Mouse (Mus musculus) midbrain, postnatal 0 days (tissue): Measurements from ENCODE around the gene Klhl30. TPM values are rescaled to one million over a fixed set of nuclear protein-coding genes. Genes with fewer than 3 reads are reported as not detected.

Experiments used
- ATAC-seq: fragments of 200-750 bp; cut with Nextera tagmentation; 2 replicates; pipeline ENCODE4 v1.8.0; 2017; ENCODE audit warnings: moderate number of reproducible peaks, mild to moderate bottlenecking, moderate TSS enrichment, moderate library complexity; ENCODE audit not compliant: low FRiP score
- DNase-seq: peaks from one replicate; pipeline ENCODE4 v3.0.0-alpha.2; 2015; ENCODE audit warnings: low spot score
- H3K27ac ChIP-seq: fragments of 300-500 bp; sonication (generic); 2 replicates; pipeline ENCODE4 v1.5.1; 2014; ENCODE audit warnings: low read depth, mild to moderate bottlenecking, low read length, mixed read lengths
- H3K27me3 ChIP-seq: fragments of 300-500 bp; sonication (generic); 2 replicates; pipeline ENCODE4 v1.6.1; 2014; ENCODE audit warnings: low read length, control low read depth, mixed read lengths; ENCODE audit not compliant: insufficient read depth
- H3K36me3 ChIP-seq: fragments of 300-500 bp; sonication (generic); 2 replicates; pipeline ENCODE4 v1.6.1; 2014; ENCODE audit warnings: low read length, control low read depth, mixed read lengths; ENCODE audit not compliant: insufficient read depth
- H3K4me1 ChIP-seq: fragments of 300-500 bp; sonication (generic); 2 replicates; pipeline ENCODE4 v1.6.1; 2014; ENCODE audit warnings: mild to moderate bottlenecking, control low read depth, antibody characterized with exemption, low read length, mixed read lengths; ENCODE audit not compliant: insufficient read depth
- H3K4me2 ChIP-seq: fragments of 300-500 bp; sonication (generic); 2 replicates; pipeline ENCODE4 v1.6.1; 2014; ENCODE audit warnings: low read depth, mild to moderate bottlenecking, low read length, mixed read lengths; ENCODE audit not compliant: poor library complexity, severe bottlenecking
- H3K4me3 ChIP-seq: fragments of 300-500 bp; sonication (generic); 2 replicates; pipeline ENCODE4 v1.5.1; 2014; ENCODE audit warnings: low read depth, mild to moderate bottlenecking, low read length, moderate library complexity
- H3K9ac ChIP-seq: fragments of 300-500 bp; sonication (generic); replicated peaks from 2 replicates; pipeline ENCODE4 v1.6.1; 2014; ENCODE audit warnings: mild to moderate bottlenecking, low read length, moderate library complexity, mixed read lengths; ENCODE audit not compliant: poor library complexity, severe bottlenecking
- H3K9me3 ChIP-seq: fragments of 300-500 bp; sonication (generic); 2 replicates; pipeline ENCODE4 v1.6.1; 2016; ENCODE audit warnings: low read length, control low read depth
- CTCF ChIP-seq: IDR thresholded peaks from 2 replicates; pipeline ENCODE4 v1.5.1; 2016; ENCODE audit warnings: antibody characterized with exemption, mild to moderate bottlenecking
- WGBS: fragments of 180-500 bp; shearing (Covaris S2); extraction: QIAGEN DNeasy Blood & Tissue Kit; methylation state at CpG from one replicate; pipeline ENCODE4 v1.1.7; 2014; 5-methylcytosine and 5-hydroxymethylcytosine counted together
- polyA plus RNA-seq: library from polyadenylated mRNA; unstranded; fragments of >200 nt; fragmentation: Nextera tagmentation; extraction: Ambion mirVana; gene quantifications from 2 replicates; pipeline ENCODE4 v1.2.1, GENCODE M21; 2015
- total RNA-seq: library from RNA; depleted of rRNA; stranded (reverse); fragments of >200 nt; gene quantifications from 2 replicates; pipeline ENCODE4 v1.2.3, GENCODE M21; 2014

Klhl30 gene
- total and polyA plus RNA-seq, 2 experiments from 2014 or later: 0.10 to 0.16 TPM

- Histone ChIP-seq H3K4me3 (no peak overlapping the region), H3K27ac (no peak overlapping the region), H3K4me2 (no peak overlapping the region), H3K36me3 (peaks cover 74% of the 10 kb centered on the region), H3K4me1 (no peaks in the 10 kb centered on the region), H3K9me3 (no peaks in the 10 kb centered on the region), H3K9ac (no peak overlapping the region), H3K27me3 (no peaks in the 10 kb centered on the region)
- DNase-seq (peak; percentile 90), ATAC-seq (peak; percentile 78)
- 56% methylated on average over 7 of the region's 7 CpGs for WGBS
- TF ChIP-seq CTCF: peak; percentile 95
These were observed 29.8 kb downstream of the Klhl30 start for GRCm38 (mm10) chr1:91380453-91381090.

GRCm38 (mm10) chr1:91381091-91381471 is 30.3 kb downstream of the Klhl30 start:
- WGBS: 94% methylated on average over 4 of the region's 4 CpGs
- no peak for ATAC-seq

GRCm38 (mm10) chr1:91390369-91390768 is 39.6 kb downstream of the Klhl30 start:
- 95% methylated on average over 5 of the region's 5 CpGs for WGBS
- Histone ChIP-seq H3K9me3 (no peaks in the 10 kb centered on the region), H3K4me2 (no peak overlapping the region), H3K27me3 (no peaks in the 10 kb centered on the region), H3K36me3 (peaks cover 28% of the 10 kb centered on the region), H3K9ac (no peak overlapping the region), H3K4me1 (no peaks in the 10 kb centered on the region), H3K4me3 (no peak overlapping the region), H3K27ac (no peak overlapping the region)
- DNase-seq (no peak), ATAC-seq (no peak)
- TF ChIP-seq CTCF: no peak

More at GRCm38 (mm10) chr1:91381091-91381471, 30.3 kb downstream of the Klhl30 start:
- no peak overlapping the region for H3K9ac ChIP-seq
- no peak for DNase-seq
- no peak overlapping the region for H3K4me3 ChIP-seq
- no peak for TF ChIP-seq CTCF
- H3K27ac ChIP-seq: no peak overlapping the region
- H3K4me2 ChIP-seq: no peak overlapping the region
- peaks cover 71% of the 10 kb centered on the region for H3K36me3 ChIP-seq
- H3K9me3 ChIP-seq: no peaks in the 10 kb centered on the region
- no peaks in the 10 kb centered on the region for H3K27me3 ChIP-seq
- H3K4me1 ChIP-seq: no peaks in the 10 kb centered on the region

- WGBS: 1% methylated on average over 12 of the region's 12 CpGs
- no peak for TF ChIP-seq CTCF
- H3K27ac ChIP-seq: peak overlapping the region; percentile 92
- peak overlapping the region; percentile 86 for H3K4me2 ChIP-seq
- DNase-seq (peak; percentile 9), ATAC-seq (0 out of 2 replicates have a peak, but pooled peaks have one; percentile 5)
- H3K4me1 ChIP-seq: peaks cover 10% of the 10 kb centered on the region; the same call in 1 of the 2 replicates
- H3K36me3 ChIP-seq: 0 out of 2 replicates have a peak, but pooled peaks cover 6% of the 10 kb centered on the region
- H3K4me3 ChIP-seq: peak overlapping the region; percentile 89
- no peaks in the 10 kb centered on the region for H3K27me3 ChIP-seq
- peak overlapping the region; percentile 80 for H3K9ac ChIP-seq
- no peaks in the 10 kb centered on the region for H3K9me3 ChIP-seq
These were observed 47.1 kb downstream of the Klhl30 start for GRCm38 (mm10) chr1:91397927-91398259.

GRCm38 (mm10) chr1:91398260-91399062 is 47.6 kb downstream of the Klhl30 start, which contains the start of gene Ilkap:
TSS of gene Ilkap (minus strand) at chr1:91398815.
- peak within 1 kb of the TSS; percentile 92 for H3K27ac ChIP-seq
- no peaks in the 10 kb centered on the region for H3K27me3 ChIP-seq
- no peaks in the 10 kb centered on the region for H3K9me3 ChIP-seq
- H3K4me3 ChIP-seq: peak within 1 kb of the TSS; percentile 89
- no peak for TF ChIP-seq CTCF
- H3K4me1 ChIP-seq: peaks cover 10% of the 10 kb centered on the region; the same call in 1 of the 2 replicates
- peak within 1 kb of the TSS; percentile 86 for H3K4me2 ChIP-seq
- peak; percentile 91 for DNase-seq
- H3K9ac ChIP-seq: peak within 1 kb of the TSS; percentile 80
- under 1% methylated on average over 56 of the region's 91 CpGs for WGBS
- ATAC-seq: peak; percentile 95
- H3K36me3 ChIP-seq: 0 out of 2 replicates have a peak, but pooled peaks cover 6% of the 10 kb centered on the region

- no peak for ATAC-seq
- Histone ChIP-seq H3K27ac (no peak overlapping the region), H3K9ac (no peak overlapping the region), H3K27me3 (no peaks in the 10 kb centered on the region), H3K9me3 (no peaks in the 10 kb centered on the region), H3K4me3 (no peak overlapping the region), H3K36me3 (no peaks in the 10 kb centered on the region), H3K4me1 (no peaks in the 10 kb centered on the region), H3K4me2 (no peak overlapping the region)
- WGBS: 27% methylated on average over 1 of the region's 1 CpGs
- DNase-seq: no peak
- TF ChIP-seq CTCF: no peak
These were observed 54.2 kb downstream of the Klhl30 start for GRCm38 (mm10) chr1:91404976-91405375.
